Comparison of ENCODE assay signal across 8 mouse cellular contexts in genomic region chr5:135076931-135077505, GRCm38 (mm10). TPM values are rescaled to one million over a fixed set of nuclear protein-coding genes. Genes with fewer than 3 reads are reported as not detected.
DNase-seq lines count a peak whose midpoint lies in the region; ATAC-seq and TF ChIP-seq lines count a peak whose summit lies in the region.

No protein-coding gene starts in this region.

- H3K9me3 ChIP-seq in forebrain, postnatal 0 days (ENCODE audit: low read length): no peaks in the 10 kb centered on the region
- H3K9me3 ChIP-seq in kidney, postnatal 0 days (replicated peaks; ENCODE audit: low read length): no peaks in the 10 kb centered on the region
- no peaks in the 10 kb centered on the region for H3K9me3 ChIP-seq in liver, embryonic 16.5 days (replicated peaks; ENCODE audit: control insufficient read depth, low read length)

- peaks cover 31% of the 10 kb centered on the region for H3K36me3 ChIP-seq in forebrain, postnatal 0 days (ENCODE audit: insufficient read depth)
- peaks cover 10% of the 10 kb centered on the region; the same call in 1 of the 2 replicates for H3K36me3 ChIP-seq in kidney, postnatal 0 days (ENCODE audit: insufficient read depth, low read length)
- no peaks in the 10 kb centered on the region for H3K36me3 ChIP-seq in liver, embryonic 16.5 days (ENCODE audit: control insufficient read depth, insufficient read depth)

- 9% methylated on average over 14 of the region's 14 CpGs for WGBS in forebrain, postnatal 0 days
- WGBS in kidney, postnatal 0 days: 17% methylated on average over 14 of the region's 14 CpGs
- WGBS in liver, embryonic 16.5 days (ENCODE audit: insufficient replicate concordance): 49% methylated on average over 14 of the region's 14 CpGs

- no peak for TF ChIP-seq CTCF in forebrain, postnatal 0 days (IDR thresholded peaks at IDR 0.05; ENCODE audit: low read depth)
- no peak for TF ChIP-seq CTCF in kidney, postnatal 0 days (IDR thresholded peaks at IDR 0.05; ENCODE audit: low read depth)

- peak; percentile 26 for DNase-seq in adrenal gland, postnatal 14 days
- no peak for DNase-seq in adrenal gland, adult 8-10 months
- DNase-seq in cerebellum, adult 11 months: peak; percentile 26
- peak; percentile 75 for DNase-seq in forebrain, postnatal 0 days
- peak; percentile 86 for DNase-seq in kidney, postnatal 0 days (ENCODE audit: low spot score)
- DNase-seq in retina, embryonic 14.5 days (ENCODE audit: low spot score): peak; percentile 54
- DNase-seq in spleen, postnatal 4 days (ENCODE audit: low spot score in 2 of 2): no peak

- H3K27me3 ChIP-seq in forebrain, postnatal 0 days (ENCODE audit: insufficient read depth, low read length): no peaks in the 10 kb centered on the region
- H3K27me3 ChIP-seq in kidney, postnatal 0 days (ENCODE audit: insufficient read depth, low read length): no peaks in the 10 kb centered on the region
- 0 out of 2 replicates have a peak, but pooled peaks cover 2% of the 10 kb centered on the region for H3K27me3 ChIP-seq in liver, embryonic 16.5 days (ENCODE audit: control insufficient read depth, insufficient read depth, low read depth, low read length)

- H3K27ac ChIP-seq in forebrain, postnatal 0 days (ENCODE audit: low read depth, low read length): peak overlapping the region; percentile 93
- peak overlapping the region; percentile 90 for H3K27ac ChIP-seq in kidney, postnatal 0 days
- no peak overlapping the region for H3K27ac ChIP-seq in liver, embryonic 16.5 days (ENCODE audit: low read length)

- peak; percentile 72 for ATAC-seq in forebrain, postnatal 0 days
- ATAC-seq in kidney, postnatal 0 days (replicated peaks; ENCODE audit: low FRiP score, low read depth): peak; percentile 48; the same call in 1 of the 2 replicates
- ATAC-seq in liver, embryonic 16.5 days (ENCODE audit: low read depth): no peak

- peak overlapping the region; percentile 97 for H3K4me3 ChIP-seq in forebrain, postnatal 0 days (ENCODE audit: low read depth, low read length)
- H3K4me3 ChIP-seq in kidney, postnatal 0 days (replicated peaks; ENCODE audit: low read depth, low read length): peak overlapping the region; percentile 98
- H3K4me3 ChIP-seq in liver, embryonic 16.5 days (ENCODE audit: low read depth, low read length): no peak overlapping the region

- H3K4me1 ChIP-seq in forebrain, postnatal 0 days (ENCODE audit: insufficient read depth): peaks cover 5% of the 10 kb centered on the region; the same call in 1 of the 2 replicates
- H3K4me1 ChIP-seq in kidney, postnatal 0 days (replicated peaks; ENCODE audit: insufficient read depth, low read length): no peaks in the 10 kb centered on the region; the same call in 1 of the 2 replicates
- peaks cover 9% of the 10 kb centered on the region for H3K4me1 ChIP-seq in liver, embryonic 16.5 days (ENCODE audit: control insufficient read depth, low read depth, low read length)

- H3K9ac ChIP-seq in forebrain, postnatal 0 days: peak overlapping the region; percentile 98
- peak overlapping the region; percentile 96 for H3K9ac ChIP-seq in kidney, postnatal 0 days (ENCODE audit: low read depth, low read length)
- H3K9ac ChIP-seq in liver, embryonic 16.5 days (ENCODE audit: low read depth, low read length): no peak overlapping the region

- peak overlapping the region; percentile 66 for H3K4me2 ChIP-seq in forebrain, postnatal 0 days (ENCODE audit: low read depth)
- peak overlapping the region; percentile 91 for H3K4me2 ChIP-seq in kidney, postnatal 0 days (ENCODE audit: low read length)
- H3K4me2 ChIP-seq in liver, embryonic 16.5 days (ENCODE audit: low read depth, low read length): peak overlapping the region; percentile 93

RNA-seq across cellular contexts. Expression of gene Vps37d, which starts 1.0 kb away (rescaled TPM):
- 2.2 and 3.5 TPM in 2 replicates for total RNA-seq in adrenal gland, postnatal 14 days (2021)
- 1 to 10 TPM; 2.2 to 6.5 (median 4.8) TPM for total RNA-seq in adrenal gland, adult 8-10 months (2022)
- 71.1 and 74.8 TPM in 2 replicates for total RNA-seq in forebrain, postnatal 0 days (2014; rRNA removed)
- 31.1 and 34.2 TPM in 2 replicates for polyA plus RNA-seq in forebrain, postnatal 0 days (2015; fragmentation: Nextera tagmentation; extraction: Ambion mirVana)
- 9.9 and 12.5 TPM in 2 replicates for polyA plus RNA-seq in kidney, postnatal 0 days (2015; fragmentation: Nextera tagmentation; extraction: Ambion mirVana)
- 0.09 and 0.25 TPM in 2 replicates for polyA plus RNA-seq in liver, embryonic 16.5 days (2015; fragmentation: Nextera tagmentation; extraction: Ambion mirVana)

RNA-seq across cellular contexts. Expression of gene Bud23, which starts 12.3 kb away (rescaled TPM):
- total RNA-seq in adrenal gland, postnatal 14 days (2021): 45.6 and 51.3 TPM in 2 replicates
- 10 to 100 TPM; 54.5 to 56.7 (median 55.8) TPM for total RNA-seq in adrenal gland, adult 8-10 months (2022)
- 72.1 and 92.3 TPM in 2 replicates for total RNA-seq in forebrain, postnatal 0 days (2014; rRNA removed)
- 68.0 and 69.6 TPM in 2 replicates for polyA plus RNA-seq in forebrain, postnatal 0 days (2015; fragmentation: Nextera tagmentation; extraction: Ambion mirVana)
- polyA plus RNA-seq in kidney, postnatal 0 days (2015; fragmentation: Nextera tagmentation; extraction: Ambion mirVana): 80.4 and 85.2 TPM in 2 replicates
- 43.0 and 46.5 TPM in 2 replicates for polyA plus RNA-seq in liver, embryonic 16.5 days (2015; fragmentation: Nextera tagmentation; extraction: Ambion mirVana)

RNA-seq across cellular contexts. Expression of gene Mlxipl, which starts 12.7 kb away (rescaled TPM):
- total RNA-seq in adrenal gland, postnatal 14 days (2021): 80.7 and 81.6 TPM in 2 replicates
- total RNA-seq in adrenal gland, adult 8-10 months (2022): 10 to 100 TPM; 33.6 to 42.9 (median 37.8) TPM
- 0.76 and 0.77 TPM in 2 replicates for total RNA-seq in forebrain, postnatal 0 days (2014; rRNA removed)
- 0.28 and 1.0 TPM in 2 replicates for polyA plus RNA-seq in forebrain, postnatal 0 days (2015; fragmentation: Nextera tagmentation; extraction: Ambion mirVana)
- 6.5 and 7.8 TPM in 2 replicates for polyA plus RNA-seq in kidney, postnatal 0 days (2015; fragmentation: Nextera tagmentation; extraction: Ambion mirVana)
- 9.6 and 14.1 TPM in 2 replicates for polyA plus RNA-seq in liver, embryonic 16.5 days (2015; fragmentation: Nextera tagmentation; extraction: Ambion mirVana)

RNA-seq across cellular contexts. Expression of gene Dnajc30, which starts 13.0 kb away (rescaled TPM):
- 24.5 and 26.2 TPM in 2 replicates for total RNA-seq in adrenal gland, postnatal 14 days (2021)
- 10 to 100 TPM; 35.8 to 42.0 (median 38.7) TPM for total RNA-seq in adrenal gland, adult 8-10 months (2022)
- 11.8 and 14.6 TPM in 2 replicates for total RNA-seq in forebrain, postnatal 0 days (2014; rRNA removed)
- 50.1 and 52.3 TPM in 2 replicates for polyA plus RNA-seq in forebrain, postnatal 0 days (2015; fragmentation: Nextera tagmentation; extraction: Ambion mirVana)
- 42.4 and 42.6 TPM in 2 replicates for polyA plus RNA-seq in kidney, postnatal 0 days (2015; fragmentation: Nextera tagmentation; extraction: Ambion mirVana)
- 14.0 and 15.2 TPM in 2 replicates for polyA plus RNA-seq in liver, embryonic 16.5 days (2015; fragmentation: Nextera tagmentation; extraction: Ambion mirVana)

RNA-seq across cellular contexts. Expression of gene Stx1a, which starts 53.7 kb away (rescaled TPM):
- 5.9 and 10.9 TPM in 2 replicates for total RNA-seq in adrenal gland, postnatal 14 days (2021)
- total RNA-seq in adrenal gland, adult 8-10 months (2022): 10 to 100 TPM in 3 of 4 experiments, 1 to 10 TPM in 1; 4.9 to 15.9 (median 12.1) TPM
- total RNA-seq in forebrain, postnatal 0 days (2014; rRNA removed): 152 and 167 TPM in 2 replicates
- polyA plus RNA-seq in forebrain, postnatal 0 days (2015; fragmentation: Nextera tagmentation; extraction: Ambion mirVana): 143 and 171 TPM in 2 replicates
- 6.6 and 9.0 TPM in 2 replicates for polyA plus RNA-seq in kidney, postnatal 0 days (2015; fragmentation: Nextera tagmentation; extraction: Ambion mirVana)
- polyA plus RNA-seq in liver, embryonic 16.5 days (2015; fragmentation: Nextera tagmentation; extraction: Ambion mirVana): 0.71 and 1.1 TPM in 2 replicates

Comparison
In these comparisons a context has a peak if more than half of its experiments do, and no peak if none do; other contexts are left out.
1. DNase-seq: peak in adrenal gland, postnatal 14 days (single experiment), cerebellum, adult 11 months (single experiment), forebrain, postnatal 0 days (single experiment), kidney, postnatal 0 days (single experiment) and retina, embryonic 14.5 days (single experiment); none in adrenal gland, adult 8-10 months (single experiment) and spleen, postnatal 4 days (0 of 2).
2. RNA of gene Mlxipl, which starts 12.7 kb away (total RNA-seq): 80.7 to 81.6 TPM in adrenal gland, postnatal 14 days and 33.6 to 42.9 TPM in adrenal gland, adult 8-10 months; 0.76 to 0.77 TPM in forebrain, postnatal 0 days; every median in the first group is over 10 times any median in the second.
3. Peak in every context shown above with its lines, with median percentiles within 50 percentile points of each other: H3K4me2 ChIP-seq.